Mouse (Mus musculus) embryonic facial prominence, embryonic 11.5 days (tissue): ENCODE data around the gene Bod1. TPM values are rescaled to one million over a fixed set of nuclear protein-coding genes. Genes with fewer than 3 reads are reported as not detected.

Source experiments
- polyA plus RNA-seq: library from polyadenylated mRNA; unstranded; fragments of >200 nt; fragmentation: Nextera tagmentation; extraction: Ambion mirVana; gene quantifications from 2 replicates; pipeline ENCODE4 v1.2.1, GENCODE M21; 2014

Bod1 gene
- polyA plus RNA-seq, 1 experiment from 2014 or later = 130 TPM

Other genes with a start within 250 kb of the Bod1 start
- gene Cpeb4, start 200.3 kb upstream of the Bod1 start, polyA plus RNA-seq = 5.8 and 7.1 TPM in 2 replicates